Mouse (Mus musculus): Measurements from ENCODE around the gene Usp7. TPM values are rescaled to one million over a fixed set of nuclear protein-coding genes. Genes with fewer than 3 reads are reported as not detected.
"Not testable (repeated sequence)": the region's sequence is repeated elsewhere in the genome, so short reads cannot be mapped to it uniquely, and the experiment has no call there.

Gene Usp7
- total RNA-seq, 2 experiments from 2014 or later, result 93.2 to 93.6 TPM

DNA sequence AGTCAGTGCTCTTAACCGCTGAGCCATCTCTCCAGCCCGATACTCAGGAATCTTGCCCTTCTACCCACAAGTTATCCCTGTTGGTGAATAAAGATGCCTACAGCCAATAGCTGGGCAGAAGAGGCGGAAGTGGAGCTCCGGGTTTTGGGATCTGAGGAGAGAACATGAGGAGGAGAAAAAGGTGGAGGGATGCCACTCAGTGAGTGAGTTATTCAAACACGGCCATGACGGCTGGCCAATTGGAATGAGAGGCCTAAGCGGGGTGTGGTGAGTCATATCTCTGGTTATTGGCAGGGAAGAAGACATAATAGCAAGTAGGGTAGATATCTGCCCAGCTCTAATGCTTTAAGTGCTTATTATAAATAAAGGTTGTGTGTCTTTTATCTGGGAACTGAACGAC is 43.2 kb downstream of the Usp7 start:
- no peak for DNase-seq

DNA sequence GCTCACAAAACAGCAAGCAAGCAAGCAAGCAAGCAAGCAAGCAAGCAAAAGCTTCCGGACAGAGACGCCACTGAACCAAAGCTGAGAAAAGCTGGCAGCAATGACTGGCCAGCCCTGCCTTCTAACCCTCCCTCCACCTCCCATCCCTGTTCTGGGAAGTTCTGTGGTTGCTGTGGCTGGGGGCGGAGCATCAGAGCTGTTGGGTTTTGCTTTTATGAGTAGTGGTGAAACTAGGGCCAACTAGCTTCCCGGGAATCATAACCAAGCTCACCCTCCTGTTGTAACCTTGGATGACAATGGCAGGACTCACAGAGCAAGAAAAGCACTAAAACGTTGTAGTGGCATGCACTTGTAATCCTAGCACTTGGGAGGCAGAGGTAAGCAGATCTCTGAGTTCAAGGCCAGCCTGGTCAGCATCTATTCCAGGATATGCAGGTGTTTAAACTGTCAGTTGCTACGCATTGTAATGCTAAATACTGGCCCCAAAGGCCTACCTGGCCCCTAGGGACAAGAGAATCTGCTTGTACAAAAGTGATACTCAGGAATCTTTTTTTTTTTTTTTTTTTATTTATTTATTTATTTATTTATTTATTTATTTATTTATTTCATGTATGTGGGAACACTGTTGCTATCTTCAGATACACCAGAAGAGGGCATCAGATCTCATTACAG is 43.8 kb downstream of the Usp7 start:
- DNase-seq, result peak; percentile 23

DNA sequence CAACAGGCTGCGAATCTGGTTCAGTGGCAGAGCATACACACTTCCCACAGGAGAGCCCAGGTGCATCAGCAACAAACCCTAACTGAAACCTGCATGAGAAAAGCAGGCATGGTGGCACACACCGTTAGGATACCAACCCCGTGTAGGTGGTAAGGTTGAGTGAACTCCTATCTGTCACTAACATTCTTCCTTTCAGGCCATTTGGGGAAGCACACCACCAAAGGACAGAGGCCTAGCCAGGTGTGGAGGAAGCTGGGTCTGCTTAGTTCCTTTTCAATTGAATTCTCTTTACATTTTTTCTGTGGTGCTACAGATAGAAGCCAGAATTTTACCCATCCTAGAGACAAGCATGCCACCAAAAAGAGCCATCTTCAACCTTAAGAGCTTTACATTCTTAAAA is 44.3 kb downstream of the Usp7 start:
- DNase-seq, result no peak

DNA sequence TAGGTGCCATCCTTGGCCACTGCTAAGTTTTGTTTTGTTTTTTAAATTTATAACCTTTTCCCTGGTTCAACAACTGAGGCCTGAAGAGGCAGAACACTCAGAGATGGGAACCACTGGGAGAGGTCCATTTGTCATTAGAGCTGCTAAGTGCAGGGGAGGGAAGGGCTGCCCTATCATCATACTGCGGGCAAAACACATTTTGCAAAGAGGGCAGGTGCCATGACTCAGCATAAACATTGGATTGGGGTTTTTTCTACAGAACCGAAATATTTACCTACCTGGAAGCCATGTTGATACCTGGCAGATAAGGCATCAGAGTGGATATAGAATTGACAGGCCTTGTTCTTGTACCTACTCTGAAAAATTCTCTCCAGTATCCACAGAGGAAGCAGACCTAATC is 45.6 kb downstream of the Usp7 start:
- no peak for DNase-seq

DNA sequence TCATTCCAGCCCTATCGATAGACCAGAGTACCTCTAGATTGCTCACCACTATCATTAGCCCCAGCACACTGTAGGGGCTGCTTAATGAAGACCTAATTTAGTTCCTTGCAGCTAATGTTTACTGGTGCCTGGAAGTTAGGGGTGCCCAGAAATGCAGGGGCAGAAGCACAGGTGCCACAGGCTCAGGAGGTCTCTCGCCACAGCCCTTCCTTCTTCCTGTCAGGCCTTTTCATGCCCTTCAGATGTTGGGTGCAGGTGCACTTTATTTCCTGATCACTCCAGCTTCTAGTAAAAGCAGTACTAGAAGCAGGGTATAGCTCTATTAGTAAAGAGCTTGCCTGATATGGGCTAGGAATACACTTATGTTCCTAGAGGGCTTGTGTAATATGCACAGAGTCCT is 46.4 kb downstream of the Usp7 start:
- no peak for DNase-seq

DNA sequence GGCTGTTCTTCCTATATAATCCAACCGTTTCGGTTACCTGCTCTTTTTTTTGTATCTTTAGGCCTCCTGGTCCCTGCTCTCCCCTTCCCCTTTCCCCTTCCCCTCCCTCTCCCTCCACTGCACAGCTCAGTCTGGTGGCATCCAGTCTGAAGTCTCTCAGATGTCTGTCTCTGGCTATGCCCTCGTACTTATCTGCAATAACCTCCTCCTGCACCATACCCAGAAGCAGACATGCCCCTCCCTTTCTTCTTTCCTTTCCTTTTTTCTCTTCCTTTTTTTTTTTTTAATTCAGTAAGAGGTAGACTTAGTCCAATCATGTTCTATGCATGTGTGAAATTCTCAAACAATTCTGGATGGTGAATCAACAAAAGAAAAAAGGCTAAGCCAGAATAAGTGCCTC is 48.1 kb downstream of the Usp7 start:
- no peak for DNase-seq

DNA sequence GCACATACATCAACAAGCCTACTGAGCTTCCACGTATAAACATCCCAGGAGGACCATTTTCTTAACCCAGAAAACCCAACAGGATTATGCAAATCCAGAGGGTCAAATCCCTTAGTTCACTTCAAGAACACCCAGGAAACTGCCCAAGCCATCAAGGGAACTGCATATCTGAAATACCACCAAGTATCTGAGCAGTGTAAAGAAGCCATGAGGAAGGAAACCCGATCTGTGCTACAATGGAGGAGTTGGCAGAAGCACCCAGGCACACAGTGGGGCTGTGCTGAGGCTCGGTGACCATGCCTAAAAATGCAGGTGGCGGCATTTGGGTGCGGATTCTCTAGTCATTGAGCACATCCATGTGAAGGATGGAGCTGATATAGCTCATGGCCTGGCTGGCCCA is 50.4 kb downstream of the Usp7 start:
- DNase-seq, result no peak

DNA sequence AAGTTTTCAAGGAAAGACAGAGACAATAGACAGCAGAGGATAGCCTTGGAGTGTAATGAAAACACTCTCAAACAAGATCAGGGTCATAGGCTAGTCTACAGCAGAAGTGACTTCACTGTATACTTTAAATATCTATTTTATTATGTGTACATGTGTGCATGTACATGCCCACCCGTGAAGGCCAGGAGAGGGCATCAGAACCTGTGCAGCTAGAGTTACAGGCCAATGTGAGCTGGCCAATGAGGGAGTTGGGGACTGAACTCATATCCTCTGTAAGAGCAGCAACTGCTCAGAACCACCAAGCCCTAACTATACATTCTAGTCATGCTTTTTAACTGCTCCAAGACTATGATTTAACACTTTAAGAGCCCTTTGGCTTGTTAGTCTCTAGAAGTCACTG is 51.0 kb downstream of the Usp7 start:
- DNase-seq, result no peak

DNA sequence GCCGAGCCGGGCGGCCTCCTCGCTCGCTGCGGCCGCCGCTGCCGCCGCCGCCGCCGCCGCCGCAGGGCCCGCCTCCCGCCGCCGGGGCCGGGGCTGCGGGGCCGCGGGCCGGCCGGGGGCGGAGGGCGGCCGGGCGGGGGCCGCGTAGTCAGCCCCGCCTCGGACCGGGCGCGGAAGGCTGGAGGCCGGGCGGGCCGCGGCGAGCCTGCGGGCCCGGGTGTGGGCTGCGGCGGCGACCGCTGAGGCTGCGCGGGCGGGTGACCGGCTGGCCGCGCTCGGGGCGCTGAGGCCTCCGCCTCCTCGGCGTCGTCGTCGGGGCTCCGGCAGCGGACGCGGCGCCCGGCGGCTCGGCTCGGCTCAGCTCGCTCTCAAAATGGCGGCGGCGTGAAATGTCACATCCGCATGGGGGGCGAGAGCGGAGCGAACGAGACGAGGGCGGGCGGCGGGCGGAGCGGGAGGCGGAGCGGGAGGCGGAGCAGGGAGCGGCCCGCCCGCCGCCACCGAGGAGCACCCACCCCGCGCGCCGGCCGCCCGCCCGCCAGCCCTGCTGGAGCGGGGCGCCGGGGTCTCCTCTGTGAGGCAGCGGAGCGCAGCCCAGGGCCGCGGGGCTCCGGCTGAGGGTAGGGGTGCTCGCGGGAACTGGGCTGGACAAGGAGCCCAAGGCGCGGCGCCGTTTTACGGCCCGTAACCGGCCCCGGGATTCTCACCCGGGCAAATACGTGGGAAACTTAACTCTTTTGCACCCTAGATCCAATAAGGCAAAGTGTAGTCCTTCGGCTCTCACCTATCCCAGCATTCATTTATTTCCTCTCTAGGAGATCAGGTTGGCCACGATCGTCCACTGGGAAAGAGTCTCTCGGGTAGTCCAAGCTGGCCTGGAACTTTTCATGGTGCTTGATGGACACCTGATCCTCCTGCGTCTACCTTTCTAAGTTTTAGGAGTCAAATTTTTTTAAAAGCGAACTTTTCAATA is 53.3 kb downstream of the Usp7 start:
- peak; percentile 93 for DNase-seq

DNA sequence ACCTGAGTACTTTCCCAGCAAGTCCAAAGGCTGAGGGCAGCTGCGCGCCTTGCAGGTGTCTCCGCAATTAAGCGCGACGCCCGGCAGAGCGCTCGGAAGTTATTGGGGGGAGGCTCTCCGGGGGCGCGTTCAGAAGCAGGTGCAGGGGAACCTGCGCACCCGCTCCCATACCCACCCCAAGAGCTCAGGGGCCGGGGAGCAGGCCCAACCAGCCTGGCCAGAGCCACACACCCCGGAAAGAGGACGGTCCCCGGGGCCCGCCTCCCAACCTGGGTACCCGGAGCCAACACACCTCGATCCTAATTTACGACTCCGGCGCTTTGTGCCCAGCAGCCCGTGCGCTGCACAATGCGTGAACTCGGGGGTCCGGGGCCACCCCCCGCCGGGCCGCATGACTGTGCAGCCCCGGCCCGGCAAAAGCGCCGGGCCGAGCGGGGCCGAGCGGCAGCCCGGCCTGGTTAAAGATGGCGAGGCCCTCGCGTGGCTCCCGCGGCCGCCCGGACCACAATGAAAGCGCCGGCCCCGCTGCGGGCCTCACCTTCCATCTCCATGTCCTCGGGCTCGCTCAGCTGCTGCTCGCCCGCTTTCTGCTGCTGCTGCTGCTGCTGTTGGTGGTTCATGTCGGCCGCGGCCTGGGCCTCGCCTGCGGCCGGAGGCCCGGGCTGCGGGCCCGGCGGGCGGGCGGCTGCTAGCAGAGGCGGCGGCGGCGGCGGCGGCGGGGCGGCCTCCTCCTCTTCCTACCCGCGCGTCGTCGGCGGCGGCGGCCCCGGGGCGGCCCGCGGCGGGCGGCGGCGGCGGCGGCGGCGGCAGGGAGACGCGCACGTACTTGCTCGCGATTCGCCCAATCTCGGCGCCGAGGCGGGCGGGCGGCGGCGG is 54.2 kb downstream of the Usp7 start:
- DNase-seq, result peak; percentile 47

DNA sequence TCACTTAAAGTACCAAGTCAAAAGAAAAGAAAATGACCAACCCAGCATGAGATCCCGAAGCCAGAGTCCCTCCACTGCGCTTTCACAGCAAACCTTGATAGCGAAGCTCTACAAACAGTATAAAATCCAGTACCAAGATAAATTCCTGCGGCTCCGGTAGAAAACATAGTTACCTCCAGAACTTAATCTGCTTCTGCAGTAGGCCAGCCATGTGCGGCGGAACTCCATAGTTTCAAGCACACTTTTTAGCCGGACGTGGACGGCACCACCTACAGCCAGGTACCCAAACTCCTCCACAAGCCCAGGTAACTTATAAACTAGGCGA is 54.8 kb downstream of the Usp7 start:
- no peak for DNase-seq

DNA sequence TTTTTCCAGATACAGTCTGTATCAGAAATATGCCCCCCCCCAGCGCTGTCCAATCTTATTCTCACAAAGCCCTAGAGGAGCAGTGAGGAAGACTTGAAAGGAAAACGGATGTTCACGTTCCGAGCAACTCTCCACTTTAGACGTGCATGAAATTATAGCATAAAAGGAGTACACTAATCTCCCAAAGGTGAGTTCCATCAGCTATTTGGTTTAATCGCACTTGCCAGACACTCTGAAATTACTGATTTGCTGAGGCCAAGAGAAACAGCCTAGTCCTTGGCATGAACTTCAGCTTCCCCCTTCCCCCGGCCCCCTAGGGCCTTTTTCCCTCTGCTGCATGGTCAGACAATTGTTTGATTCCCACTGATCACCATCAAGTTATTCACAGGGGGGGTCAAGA is 55.4 kb downstream of the Usp7 start:
- DNase-seq, result no peak

DNA sequence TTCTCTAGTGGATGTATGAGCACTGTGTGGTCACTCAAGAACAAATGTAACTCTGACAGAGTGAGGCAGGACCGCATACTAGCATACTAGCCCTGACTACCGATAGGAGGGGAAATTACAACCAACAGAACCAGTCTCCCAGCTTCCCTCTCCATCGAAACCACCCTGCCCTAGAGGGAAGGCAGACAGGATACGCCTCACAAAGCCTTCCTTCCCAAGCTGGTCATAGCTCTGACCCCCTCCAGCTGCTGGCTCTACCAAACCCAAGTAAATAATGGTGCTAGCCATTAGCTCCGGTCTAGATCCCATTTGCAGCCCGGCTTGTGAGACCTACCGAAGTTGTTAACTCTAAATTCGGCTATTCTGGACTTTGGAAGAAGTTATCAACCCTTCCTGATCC is 56.1 kb downstream of the Usp7 start:
- DNase-seq, result peak; percentile 22

DNA sequence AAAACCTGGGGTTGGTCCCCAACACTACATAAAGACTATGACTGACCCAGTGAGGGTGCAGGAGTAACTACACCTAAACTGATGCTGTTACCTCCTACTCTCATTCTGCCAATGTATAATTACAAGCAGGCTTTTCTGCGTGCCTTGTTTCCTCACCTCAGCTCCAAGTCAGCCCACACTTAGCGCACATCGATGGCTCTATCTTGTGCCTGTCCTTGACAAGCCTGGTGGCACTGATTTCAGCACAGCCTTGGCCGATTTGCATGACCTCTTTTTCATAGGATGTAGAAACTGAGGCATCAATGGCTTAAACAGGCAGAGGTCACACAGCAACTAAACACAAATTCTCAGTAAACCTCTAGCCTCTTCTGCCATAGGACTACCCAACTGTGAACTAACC is 57.4 kb downstream of the Usp7 start:
- no peak for DNase-seq

DNA sequence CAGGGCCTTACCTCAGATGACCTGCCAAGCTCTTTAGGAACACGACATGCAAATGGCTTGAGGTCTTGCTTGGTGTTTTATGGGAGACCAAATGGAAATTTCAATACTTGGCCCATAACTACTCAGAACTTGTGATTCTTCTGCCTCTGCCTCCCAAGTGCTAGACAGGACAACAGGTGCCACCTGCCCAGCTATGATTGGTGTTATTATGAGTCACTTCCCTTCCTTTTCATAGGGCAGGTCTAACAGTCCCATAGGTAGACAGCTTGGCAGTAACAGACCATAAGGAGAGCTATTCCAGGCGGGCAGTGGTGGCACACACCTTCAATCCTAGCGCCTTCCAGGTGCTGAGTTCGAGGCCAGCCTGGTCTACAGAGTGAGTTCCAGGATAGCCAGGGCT is 58.5 kb downstream of the Usp7 start:
- no peak for DNase-seq

DNA sequence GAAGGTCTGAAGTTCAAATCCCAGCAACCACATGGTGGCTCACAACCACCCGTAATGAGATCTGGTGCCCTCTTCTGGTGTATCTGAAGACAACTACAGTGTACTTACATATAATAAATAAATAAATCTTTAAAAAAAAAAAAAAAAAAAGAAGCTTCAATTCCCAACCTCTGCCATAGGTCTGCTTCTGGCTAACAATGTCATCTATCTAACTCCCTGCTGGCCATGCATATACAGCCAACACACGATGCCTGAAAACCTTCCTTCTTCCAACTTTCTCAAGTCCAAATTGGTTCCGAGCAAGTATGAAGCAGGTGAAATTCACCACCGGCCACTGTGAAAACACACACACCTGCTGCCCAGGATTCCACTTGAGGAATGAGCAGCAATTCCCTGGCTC is 59.7 kb downstream of the Usp7 start:
- not testable (repeated sequence) for DNase-seq

DNA sequence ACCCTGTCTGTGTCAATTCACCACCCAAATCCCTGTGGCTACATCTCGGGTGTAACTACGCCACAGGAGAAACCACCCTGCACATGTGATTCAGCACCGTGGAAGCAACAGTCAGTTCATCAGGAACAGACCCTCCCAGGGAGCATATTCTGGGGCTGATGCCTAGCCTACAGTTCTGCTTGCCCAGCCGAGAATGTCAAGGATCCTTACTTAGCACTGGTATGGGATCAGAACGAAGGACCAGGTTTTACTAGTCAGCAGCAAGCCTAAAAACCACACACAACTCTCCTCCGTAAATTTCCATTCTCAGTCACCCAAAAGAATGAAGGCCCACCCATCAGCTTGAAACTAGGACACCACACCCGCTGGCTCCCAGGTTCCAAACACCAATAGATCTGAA is 60.5 kb downstream of the Usp7 start:
- DNase-seq, result no peak

DNA sequence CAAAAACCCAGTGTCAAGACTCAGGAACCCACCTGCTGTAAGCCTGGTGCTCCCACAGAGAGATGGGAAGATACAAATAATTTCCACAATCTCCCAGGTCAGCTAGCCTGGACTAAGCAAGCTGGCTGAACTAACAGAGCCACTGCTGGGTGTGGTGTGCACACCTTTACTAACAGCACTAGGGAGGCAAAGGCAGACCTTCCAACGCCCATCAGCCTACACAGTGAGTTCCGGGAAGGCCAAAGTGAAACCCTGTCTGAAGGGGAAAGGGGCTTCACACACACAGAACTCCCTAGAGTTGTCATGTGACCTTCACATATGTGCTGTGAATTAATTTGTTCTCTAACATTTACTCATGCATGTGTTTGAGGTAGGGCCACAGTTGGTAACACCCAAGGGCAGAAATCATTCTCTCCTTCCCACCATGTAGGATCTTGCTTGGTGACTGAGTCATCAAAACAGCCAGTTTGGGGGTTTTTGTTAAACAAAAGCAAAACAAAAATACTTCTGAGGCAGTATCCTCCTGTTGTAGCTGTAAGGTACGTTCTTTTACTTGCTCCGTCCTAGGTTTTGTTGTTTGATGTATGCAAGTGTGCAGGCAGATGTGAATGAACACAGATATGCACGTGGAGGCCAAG is 63.9 kb downstream of the Usp7 start:
- DNase-seq, result no peak

DNA sequence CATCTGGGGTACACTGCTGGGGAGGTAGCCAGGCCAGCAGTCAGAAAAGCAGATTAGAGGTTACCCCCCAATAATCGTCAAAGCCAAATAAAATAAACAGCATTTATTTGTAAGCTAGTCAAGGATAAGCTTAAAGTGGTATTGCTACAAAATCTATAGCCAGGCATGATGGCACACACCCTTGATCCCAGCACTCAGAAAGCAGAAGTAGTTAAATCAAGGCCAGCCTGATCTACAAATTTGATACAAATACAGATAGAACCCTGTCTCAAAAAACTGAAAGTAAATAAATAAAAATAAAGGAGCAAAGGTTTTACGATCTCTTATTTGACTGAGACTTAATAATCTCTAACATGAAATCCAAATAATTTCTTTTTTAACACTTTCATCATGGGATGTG is 66.3 kb downstream of the Usp7 start:
- DNase-seq, result no peak

DNA sequence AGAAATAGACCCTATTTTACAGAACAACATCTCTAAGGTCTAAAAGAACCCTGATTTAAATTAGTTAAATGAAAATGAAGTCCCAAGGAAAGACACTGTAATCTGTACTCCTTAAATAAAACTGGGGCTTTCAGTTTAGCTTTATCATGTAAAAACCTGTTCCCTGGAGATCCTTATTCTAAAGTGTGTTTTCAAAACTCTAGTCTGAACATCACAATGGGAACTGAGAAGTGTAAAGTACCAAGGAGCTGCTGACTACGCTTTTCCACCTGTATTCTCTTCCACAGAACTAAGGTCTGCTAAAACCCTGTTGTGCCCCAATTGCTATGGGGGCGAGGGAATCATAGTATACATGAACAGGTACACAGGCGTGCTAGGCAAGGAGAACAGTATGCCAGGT is 68.1 kb downstream of the Usp7 start:
- no peak for DNase-seq

DNA sequence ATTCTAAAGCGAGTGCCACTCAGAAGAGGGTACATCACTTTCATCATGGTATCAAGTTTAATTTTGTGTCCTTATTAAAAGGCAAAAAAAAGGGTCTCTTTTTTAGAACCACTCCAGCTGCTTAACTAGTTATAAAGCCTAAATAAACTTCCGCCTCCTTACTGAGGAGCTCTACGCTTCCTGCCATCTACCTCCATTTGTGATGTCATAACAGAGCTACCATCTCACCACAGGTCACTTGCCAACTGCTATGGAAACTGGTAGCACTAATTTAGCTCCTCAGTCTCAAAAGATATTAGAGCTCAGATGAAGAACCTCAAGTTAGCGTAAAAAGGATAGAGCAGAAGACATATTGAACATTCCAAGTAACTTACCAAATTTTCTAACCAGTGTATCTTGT is 71.7 kb downstream of the Usp7 start:
- no peak for DNase-seq

DNA sequence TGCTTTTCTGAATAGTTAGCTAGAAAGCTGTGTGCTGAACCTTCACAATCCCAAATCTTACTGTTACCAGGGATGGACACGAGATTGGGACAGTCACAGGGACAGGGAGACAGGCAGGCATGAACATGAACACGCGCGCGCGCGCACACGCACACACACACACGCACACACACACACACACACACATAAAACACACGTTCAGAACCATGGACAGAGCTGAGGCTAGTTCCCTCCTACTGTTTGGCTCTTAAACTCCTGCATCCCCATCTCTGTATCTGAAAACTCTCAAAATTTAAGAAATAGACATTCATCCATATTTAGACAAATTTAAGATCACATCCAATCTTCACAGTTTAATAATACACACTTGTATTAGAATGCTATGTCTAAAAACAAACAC is 74.4 kb downstream of the Usp7 start:
- peak; percentile 34 for DNase-seq

DNA sequence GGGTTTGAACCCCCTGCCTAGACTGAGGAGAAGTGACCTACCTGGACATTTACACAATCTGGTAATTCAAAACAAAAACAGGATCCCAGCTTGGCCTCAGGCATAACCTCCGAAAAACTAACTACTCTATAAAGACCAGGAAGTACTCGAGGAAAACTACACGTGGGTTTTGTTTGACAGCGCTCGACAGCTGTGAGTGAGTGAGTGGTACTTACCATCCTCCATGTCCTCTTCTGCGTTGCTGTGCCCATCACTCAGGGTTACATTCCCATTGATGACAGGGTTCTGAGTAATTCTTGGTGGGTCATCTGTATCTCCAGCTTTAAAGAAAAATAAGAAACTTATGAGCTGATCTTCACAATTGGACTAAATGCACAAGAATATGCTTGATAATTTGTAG is 75.8 kb downstream of the Usp7 start:
- DNase-seq, result no peak
